Mouse (Mus musculus) liver, embryonic 14.5 days (tissue): ENCODE measurements at regions not wholly inside any gene's neighbourhood (a gene's known extent, or its start where the extent isn't known, plus 50 kb on each side); places are given as distances from the start of the nearest gene placed in this dataset.

Source experiments
- ATAC-seq: fragments of 200-750 bp; cut with Nextera tagmentation; 2 replicates; pipeline ENCODE4 v1.8.0; 2017; ENCODE audit warnings: moderate number of reproducible peaks, mild to moderate bottlenecking, moderate library complexity; ENCODE audit not compliant: insufficient read depth
- DNase-seq, 3 experiments: peaks; one replicate each; pipeline ENCODE4 v3.0.0-alpha.2; 2012 to 2013; ENCODE audit warnings: low read depth in 3 of 3, low spot score in 3 of 3
- H3K27ac ChIP-seq: fragments of 300-500 bp; sonication (generic); 2 replicates; pipeline ENCODE4 v1.5.1; 2014; ENCODE audit warnings: moderate library complexity, mild to moderate bottlenecking, control low read depth, inconsistent platforms
- H3K27me3 ChIP-seq: fragments of 300-500 bp; sonication (generic); 2 replicates; pipeline ENCODE4 v1.6.1; 2014; ENCODE audit warnings: mild to moderate bottlenecking, low read length, moderate library complexity; ENCODE audit not compliant: control insufficient read depth, insufficient read depth
- H3K36me3 ChIP-seq: fragments of 300-500 bp; sonication (generic); replicated peaks from 2 replicates; pipeline ENCODE4 v1.6.1; 2014; ENCODE audit warnings: low read depth; ENCODE audit not compliant: control insufficient read depth, insufficient read depth
- H3K4me1 ChIP-seq, 2 experiments: fragments of 200-500 bp in 1 of 2; fragments of 300-500 bp in 1 of 2; sonication (generic) in 1 of 2; replicated peaks; 2 replicates each; pipeline ENCODE4 v1.6.1; 2012 to 2014; ENCODE audit warnings: antibody characterized with exemption in 1 of 2, inconsistent platforms in 1 of 2, low read length in 1 of 2; ENCODE audit not compliant: control insufficient read depth in 2 of 2, insufficient read depth in 2 of 2
- H3K4me2 ChIP-seq: fragments of 300-500 bp; sonication (generic); 2 replicates; pipeline ENCODE4 v1.6.1; 2014; ENCODE audit warnings: low read depth, mild to moderate bottlenecking, control low read depth, moderate library complexity
- H3K4me3 ChIP-seq, 2 experiments: fragments of 200-500 bp in 1 of 2; fragments of 300-500 bp in 1 of 2; sonication (generic) in 1 of 2; 2 replicates each; pipeline ENCODE4 v1.5.1; 2012 to 2014; ENCODE audit warnings: low read depth in 2 of 2, low read length in 2 of 2, mild to moderate bottlenecking in 2 of 2, control low read depth in 1 of 2, inconsistent platforms in 1 of 2, moderate library complexity in 1 of 2; ENCODE audit not compliant: insufficient read depth in 1 of 2
- H3K9ac ChIP-seq: fragments of 300-500 bp; sonication (generic); replicated peaks from 2 replicates; pipeline ENCODE4 v1.6.1; 2014; ENCODE audit warnings: mild to moderate bottlenecking, control low read depth, moderate library complexity
- H3K9me3 ChIP-seq: fragments of 300-500 bp; sonication (generic); 2 replicates; pipeline ENCODE4 v1.6.1; 2016; ENCODE audit warnings: low read length, mixed read lengths; ENCODE audit not compliant: control insufficient read depth
- CTCF ChIP-seq: IDR thresholded peaks from 2 replicates; pipeline ENCODE4 v1.5.1; 2016; ENCODE audit warnings: antibody characterized with exemption, low read depth, control low read depth
- EP300 ChIP-seq: IDR thresholded peaks from 2 replicates; pipeline ENCODE4 v1.6.1; 2016; ENCODE audit warnings: antibody characterized with exemption, low read depth
- WGBS: fragments of 180-500 bp; shearing (Covaris S2); extraction: QIAGEN DNeasy Blood & Tissue Kit; methylation state at CpG from one replicate; pipeline ENCODE4 v1.1.7; 2014; ENCODE audit not compliant: insufficient replicate concordance; 5-methylcytosine and 5-hydroxymethylcytosine counted together

- no peak for DNase-seq
- peaks cover 9 to 34% of the 10 kb centered on the region in 2 experiments; a peak in 3 of 4 replicates for H3K4me1 ChIP-seq
Measured at GRCm38 (mm10) chr15:62092671-62093185, 1169.9 kb upstream of the A1bg start.

DNA sequence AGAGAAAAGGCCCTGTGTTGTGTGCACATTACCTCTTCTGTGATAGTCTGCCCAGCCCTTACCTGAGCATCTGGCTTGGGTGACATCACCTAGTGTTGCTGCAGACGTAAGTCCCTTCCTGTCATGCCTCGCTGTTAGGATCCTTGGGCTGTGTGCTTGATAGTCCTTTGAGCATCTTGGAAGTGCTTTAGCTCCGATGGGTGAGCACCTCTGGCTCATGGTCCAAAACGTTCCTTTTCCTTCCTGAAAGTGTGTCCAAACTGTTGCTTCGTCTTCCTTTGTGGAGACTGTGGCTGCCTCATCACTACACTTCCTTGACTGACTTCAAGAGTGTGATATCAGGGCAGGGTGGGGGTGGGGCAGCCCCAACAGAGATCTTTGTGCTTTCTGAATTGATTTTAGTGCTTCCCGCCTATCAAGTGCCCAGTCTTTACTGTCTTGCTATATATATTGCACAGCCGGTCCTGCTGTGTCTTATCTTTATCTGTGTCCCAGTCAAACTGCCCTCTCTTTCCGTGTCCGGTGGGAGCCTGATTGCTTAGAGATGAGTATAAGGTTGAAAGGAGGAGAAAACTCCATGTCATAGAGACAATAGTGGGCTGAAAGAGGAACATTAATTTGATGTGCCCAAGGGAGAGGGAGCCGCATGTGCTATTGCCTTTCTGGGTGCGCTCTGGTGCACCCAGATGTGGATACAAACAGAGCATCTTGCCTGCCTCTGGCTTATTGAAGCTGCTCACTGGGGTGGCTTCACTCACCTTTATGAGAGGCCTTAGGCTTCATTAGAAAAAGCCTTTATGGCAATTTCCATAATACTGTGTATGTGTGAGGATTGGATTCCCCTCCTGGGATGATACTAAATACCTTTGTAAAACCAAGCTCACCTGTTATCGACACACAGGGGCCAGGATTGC lies 1169.2 kb upstream of the A1bg start:
- Histone ChIP-seq H3K9ac (no peak overlapping the region), H3K36me3 (no peaks in the 10 kb centered on the region), H3K4me3 (no peak overlapping the region), H3K4me1 (peaks cover 9 to 31% of the 10 kb centered on the region in 2 experiments; a peak in 3 of 4 replicates), H3K4me2 (no peak overlapping the region), H3K9me3 (no peaks in the 10 kb centered on the region), H3K27me3 (no peaks in the 10 kb centered on the region), H3K27ac (no peak overlapping the region)
- TF ChIP-seq EP300 = no peak
- DNase-seq = no peak
- 31% methylated on average over 12 of the region's 12 CpGs for WGBS
- peak; percentile 30; the same call in 1 of the 2 replicates for ATAC-seq

More at GRCm38 (mm10) chr15:62092671-62093185, 1169.9 kb upstream of the A1bg start:
- Histone ChIP-seq H3K9ac (no peak overlapping the region), H3K9me3 (no peaks in the 10 kb centered on the region), H3K4me3 (no peak overlapping the region), H3K4me2 (no peak overlapping the region), H3K27ac (no peak overlapping the region), H3K27me3 (no peaks in the 10 kb centered on the region), H3K36me3 (no peaks in the 10 kb centered on the region)
- 19% methylated on average over 5 of the region's 5 CpGs for WGBS
- TF ChIP-seq CTCF = no peak
- no peak for TF ChIP-seq EP300
- ATAC-seq = peak; percentile 20; the same call in 1 of the 2 replicates

- peak; percentile 15; the same call in 1 of the 2 replicates for TF ChIP-seq CTCF
- no peak for TF ChIP-seq EP300
- no peak for ATAC-seq
- no peak for DNase-seq
- Histone ChIP-seq H3K27me3 (no peaks in the 10 kb centered on the region), H3K36me3 (no peaks in the 10 kb centered on the region), H3K9me3 (no peaks in the 10 kb centered on the region), H3K9ac (no peak overlapping the region), H3K4me2 (no peak overlapping the region), H3K4me3 (no peak overlapping the region), H3K27ac (no peak overlapping the region), H3K4me1 (peaks cover 9 to 26% of the 10 kb centered on the region in 2 experiments; a peak in 3 of 4 replicates)
- WGBS = 73% methylated on average over 5 of the region's 5 CpGs
Measured at GRCm38 (mm10) chr15:62091144-62091543, 1168.3 kb upstream of the A1bg start.

DNA sequence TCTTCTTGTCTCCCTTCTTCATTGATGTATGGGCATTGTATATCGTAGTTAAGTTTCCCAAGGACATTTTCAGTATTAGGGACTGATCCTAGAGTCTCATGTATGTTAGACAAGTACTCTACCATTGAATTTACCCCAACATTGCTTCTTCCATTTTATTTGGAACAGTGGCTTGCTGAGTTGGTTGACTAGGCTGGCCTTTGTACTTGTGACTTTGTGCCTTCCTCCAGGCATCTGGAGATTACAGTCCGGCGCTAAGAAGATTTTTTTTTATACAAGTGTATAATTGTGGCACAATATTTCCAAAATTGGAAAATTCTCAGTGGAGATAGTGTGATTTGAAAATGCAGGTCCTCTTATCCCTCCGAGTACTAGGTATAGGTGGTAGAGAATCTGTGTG lies 1165.5 kb upstream of the A1bg start:
- DNase-seq = no peak
- Histone ChIP-seq H3K4me1 (peaks cover 9 to 22% of the 10 kb centered on the region in 2 experiments; a peak in 3 of 4 replicates), H3K9ac (no peak overlapping the region), H3K9me3 (no peaks in the 10 kb centered on the region), H3K27me3 (no peaks in the 10 kb centered on the region), H3K27ac (no peak overlapping the region), H3K4me2 (no peak overlapping the region), H3K4me3 (no peak overlapping the region), H3K36me3 (no peaks in the 10 kb centered on the region)
- WGBS = 82% methylated on average over 4 of the region's 4 CpGs
- no peak for ATAC-seq
- no peak for TF ChIP-seq CTCF
- no peak for TF ChIP-seq EP300

GRCm38 (mm10) chr15:62087755-62088154 lies 1164.9 kb upstream of the A1bg start:
- ATAC-seq = no peak
- Histone ChIP-seq H3K36me3 (no peaks in the 10 kb centered on the region), H3K27ac (no peak overlapping the region), H3K4me1 (peaks cover 9 to 19% of the 10 kb centered on the region in 2 experiments; a peak in 3 of 4 replicates), H3K9me3 (no peaks in the 10 kb centered on the region), H3K9ac (no peak overlapping the region), H3K4me3 (no peak overlapping the region), H3K4me2 (no peak overlapping the region), H3K27me3 (no peaks in the 10 kb centered on the region)
- TF ChIP-seq CTCF (no peak), EP300 (no peak)
- WGBS = 80% methylated on average over 6 of the region's 6 CpGs
- no peak for DNase-seq
